Mouse (Mus musculus): ENCODE results near the gene Gabra1.

Gene Gabra1

DNA sequence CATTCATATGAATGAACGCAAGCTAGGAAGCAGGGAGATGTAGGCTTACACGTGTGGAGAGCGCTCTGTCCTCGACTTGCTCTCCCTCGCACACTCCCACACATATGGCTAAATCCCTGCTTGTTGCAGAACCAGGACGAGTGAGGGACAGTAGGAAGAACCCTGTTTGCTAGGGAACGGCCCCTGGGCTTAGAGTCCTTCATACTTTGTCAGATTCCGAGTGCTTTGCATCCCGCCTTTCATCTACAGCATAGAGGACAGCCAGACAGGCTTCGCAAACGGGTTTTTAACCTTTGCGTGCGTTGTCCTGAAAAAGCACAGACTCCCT, at the start of gene Gabra1:
Gabra1 (minus strand) TSS at position 106 of the 328 bp plus-strand sequence.
- DNase-seq = peak; percentile 26

DNA sequence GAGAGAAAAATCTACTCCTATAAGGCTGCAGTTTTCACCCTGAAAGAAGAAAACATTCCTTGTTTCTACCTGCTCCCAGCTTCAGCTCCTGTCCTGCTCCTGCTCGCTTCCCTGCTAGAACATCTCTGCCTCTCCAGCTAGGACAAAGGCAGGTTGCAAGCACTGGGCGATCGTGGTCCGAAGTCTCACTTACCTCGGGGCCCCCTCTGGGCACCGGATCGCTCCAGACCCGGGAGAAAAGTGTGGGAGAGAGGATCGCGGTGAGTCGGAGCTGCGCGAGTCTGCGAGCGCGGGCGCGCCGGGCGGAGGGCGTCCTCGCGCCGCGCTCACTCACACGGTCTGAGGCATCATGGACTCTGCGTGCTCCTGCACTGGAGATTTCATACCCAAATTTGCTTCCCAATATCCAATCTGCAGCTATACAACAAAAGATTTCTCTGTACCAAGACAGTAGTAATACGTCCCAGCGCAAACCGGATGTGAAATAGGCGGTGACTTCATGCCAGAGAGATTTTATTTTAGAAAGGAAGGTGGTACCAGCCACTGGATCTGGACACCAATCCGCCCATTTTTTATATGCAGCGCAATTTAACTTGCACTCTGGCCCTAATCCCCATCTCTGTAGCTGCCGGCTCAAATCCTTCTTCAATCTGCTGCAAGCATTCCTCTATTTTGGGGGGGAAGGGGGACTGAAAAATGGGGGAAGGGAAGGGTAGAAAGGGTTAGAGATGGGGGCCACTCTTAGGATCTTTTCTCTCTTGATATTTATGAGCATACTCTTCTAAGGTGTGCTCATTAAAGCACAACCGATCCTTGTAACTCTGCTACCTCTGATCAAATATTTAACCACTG, 531 bp downstream of the Gabra1 start:
- peak; percentile 60 for DNase-seq

DNA sequence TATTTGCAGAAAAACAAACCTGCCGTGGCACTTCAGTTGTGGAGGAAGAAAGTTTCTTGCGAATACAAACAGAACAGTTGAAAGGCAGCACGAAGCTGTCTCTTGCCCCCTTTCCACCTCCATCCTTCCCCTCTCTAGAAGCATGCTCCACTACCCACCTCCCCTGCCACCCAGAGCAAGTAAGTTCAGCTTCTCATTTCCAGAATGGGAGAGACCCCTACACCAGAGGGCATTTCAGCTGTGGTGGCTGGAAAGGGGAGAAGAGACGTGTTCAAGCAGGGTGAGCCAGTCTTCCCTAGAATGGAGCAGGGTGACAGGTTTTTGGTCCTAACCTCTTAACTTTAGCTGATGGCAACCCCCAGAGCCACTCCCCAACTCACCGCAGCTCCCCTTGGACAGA, 1.3 kb downstream of the Gabra1 start:
- DNase-seq = no peak

- DNase-seq = no peak
Observed at GRCm38 (mm10) chr11:42179535-42179934, 3.2 kb downstream of the Gabra1 start.

GRCm38 (mm10) chr11:42178296-42178695, 4.4 kb downstream of the Gabra1 start:
- DNase-seq = no peak

GRCm38 (mm10) chr11:42151396-42151795, 31.3 kb downstream of the Gabra1 start:
- DNase-seq = no peak

- DNase-seq = no peak
Observed at GRCm38 (mm10) chr11:42116931-42117330, 65.8 kb downstream of the Gabra1 start.

DNA sequence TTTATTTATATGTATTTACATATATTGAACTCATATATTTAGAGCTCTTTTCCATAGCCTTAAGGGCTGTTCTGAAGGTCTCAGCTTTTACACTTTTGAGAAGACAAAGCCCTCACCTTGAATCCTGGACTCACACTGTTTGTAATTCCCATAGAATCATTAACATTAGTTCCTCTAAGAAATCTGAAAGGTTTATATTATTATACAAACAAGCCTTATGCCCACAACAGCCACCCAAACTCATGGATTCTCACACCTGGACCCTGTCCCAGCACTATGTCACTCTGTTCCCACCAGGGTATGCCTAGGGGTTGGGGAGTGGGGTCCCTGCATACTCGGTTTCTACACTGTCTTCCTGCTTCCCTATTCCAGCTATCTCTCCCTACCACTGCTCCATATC, 72.7 kb downstream of the Gabra1 start:
- DNase-seq = no peak

DNA sequence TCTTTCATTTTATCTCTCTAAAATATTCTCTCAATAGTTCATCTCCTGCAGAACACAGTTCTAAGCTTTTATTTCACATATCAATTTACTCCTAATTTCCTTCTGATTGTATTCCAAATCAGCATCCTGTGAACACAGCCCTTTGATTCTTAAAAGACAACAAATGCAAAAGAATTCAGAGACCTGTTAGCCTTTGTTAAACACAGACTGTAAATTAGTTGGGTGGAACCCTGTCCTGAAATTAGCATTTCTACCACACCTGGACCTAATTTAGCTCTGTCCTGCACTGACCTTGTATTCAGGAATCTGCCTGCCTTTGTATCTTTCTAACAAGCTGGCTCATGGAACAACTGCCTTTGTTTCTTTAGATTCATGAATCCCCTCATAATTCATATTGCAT, 73.1 kb downstream of the Gabra1 start:
- no peak for DNase-seq

GRCm38 (mm10) chr11:42095556-42095955, 87.2 kb downstream of the Gabra1 start:
- no peak for DNase-seq
